Mouse (Mus musculus): ENCODE data around the gene Mkln1. TPM values are rescaled to one million over a fixed set of nuclear protein-coding genes. Genes with fewer than 3 reads are reported as not detected.

The Mkln1 gene
- polyA plus RNA-seq, 1 experiment = 40.1 TPM

DNA sequence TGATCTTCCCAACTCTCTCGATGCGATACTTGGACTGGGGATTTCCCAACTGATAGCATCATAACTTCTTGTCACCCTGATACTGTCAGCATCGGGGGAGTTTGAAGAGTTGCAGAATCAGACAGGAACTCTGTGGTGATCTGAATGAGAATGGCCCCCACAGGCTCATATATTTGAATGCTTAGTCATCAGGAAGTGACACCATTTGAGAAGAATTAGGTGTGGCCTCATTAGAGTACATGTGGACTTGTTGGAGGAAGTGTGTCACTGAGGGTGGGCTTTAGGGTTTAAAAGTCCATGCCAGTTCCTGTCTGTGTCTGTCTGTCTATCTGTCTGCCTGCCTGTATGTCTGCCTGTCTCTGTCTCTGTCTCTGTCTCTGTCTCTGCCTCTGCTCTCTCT is 133.3 kb downstream of the Mkln1 start:
- Histone ChIP-seq H3K27me3 (ENCODE audit: control insufficient read depth, insufficient read depth, low read length) (no peaks in the 10 kb centered on the region), H3K27ac (ENCODE audit: control insufficient read depth, insufficient read depth, low read length) (no peak overlapping the region), H3K4me1 (replicated peaks; ENCODE audit: control insufficient read depth, insufficient read depth, low read length) (no peaks in the 10 kb centered on the region), H3K36me3 (ENCODE audit: control insufficient read depth, insufficient read depth, low read length) (no peaks in the 10 kb centered on the region), H3K4me3 (ENCODE audit: control insufficient read depth, insufficient read depth, low read length) (no peak overlapping the region)
- 72% methylated on average over 3 of the region's 3 CpGs for WGBS
- DNase-seq = no peak
- TF ChIP-seq CTCF (IDR thresholded peaks at IDR 0.05; ENCODE audit: borderline replicate concordance, control insufficient read depth, extremely low read depth, insufficient read depth, low read length, poor library complexity) (no peak), POLR2A (IDR thresholded peaks at IDR 0.05; ENCODE audit: control insufficient read depth, extremely low read depth, insufficient read depth, low read length, poor library complexity) (no peak)

DNA sequence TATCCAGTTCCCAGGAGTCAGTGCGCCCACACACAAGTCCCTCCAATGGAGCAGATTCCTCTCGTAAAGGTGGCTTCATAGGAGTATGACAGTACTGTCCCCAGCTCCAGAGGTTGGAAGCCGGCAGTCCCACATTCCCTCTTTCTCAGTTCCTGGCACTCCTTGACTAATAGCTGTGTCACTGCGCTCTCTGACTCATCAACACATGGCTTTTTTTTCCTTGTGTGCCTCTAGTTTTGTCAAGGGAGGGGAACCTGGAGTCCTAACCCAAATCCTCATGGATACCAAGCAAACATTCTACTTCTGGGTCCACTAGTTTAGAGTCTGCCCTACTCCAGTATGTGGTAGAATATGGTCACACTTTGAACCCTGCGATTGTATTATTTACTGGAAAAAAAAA is 136.2 kb downstream of the Mkln1 start:
- no peak for TF ChIP-seq POLR2A (IDR thresholded peaks at IDR 0.05; ENCODE audit: control insufficient read depth, extremely low read depth, insufficient read depth, low read length, poor library complexity)
- no peak for TF ChIP-seq CTCF (IDR thresholded peaks at IDR 0.05; ENCODE audit: borderline replicate concordance, control insufficient read depth, extremely low read depth, insufficient read depth, low read length, poor library complexity)
- no peaks in the 10 kb centered on the region for H3K27me3 ChIP-seq (ENCODE audit: control insufficient read depth, insufficient read depth, low read length)
- no peak for DNase-seq
- no peaks in the 10 kb centered on the region for H3K36me3 ChIP-seq (ENCODE audit: control insufficient read depth, insufficient read depth, low read length)
- WGBS = 94% methylated on average over 5 of the region's 5 CpGs
- H3K27ac ChIP-seq (ENCODE audit: control insufficient read depth, insufficient read depth, low read length) = no peak overlapping the region
- no peak overlapping the region for H3K4me3 ChIP-seq (ENCODE audit: control insufficient read depth, insufficient read depth, low read length)
- no peaks in the 10 kb centered on the region for H3K4me1 ChIP-seq (replicated peaks; ENCODE audit: control insufficient read depth, insufficient read depth, low read length)

DNA sequence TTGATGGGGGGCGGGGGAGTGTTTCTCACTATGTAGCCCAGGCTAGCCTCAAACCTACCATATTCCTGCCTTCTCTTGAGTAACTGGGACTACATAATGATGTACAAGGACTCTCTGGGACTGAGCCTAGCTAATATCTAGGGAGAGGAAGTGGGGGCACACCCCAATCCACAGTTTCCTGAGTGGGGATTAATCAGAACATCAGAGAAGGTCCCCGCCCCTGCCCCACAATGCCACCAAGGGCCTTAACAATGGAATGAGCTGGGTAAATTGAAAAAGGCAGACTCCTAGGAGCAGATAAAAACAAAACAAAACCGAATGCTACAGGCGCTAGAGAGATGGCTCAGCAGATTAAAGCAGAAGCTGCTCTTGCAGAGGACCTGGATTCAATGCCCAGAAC is 138.7 kb downstream of the Mkln1 start:
- WGBS = 40% methylated on average over 4 of the region's 4 CpGs
- Histone ChIP-seq H3K4me1 (replicated peaks; ENCODE audit: control insufficient read depth, insufficient read depth, low read length) (no peaks in the 10 kb centered on the region), H3K27me3 (ENCODE audit: control insufficient read depth, insufficient read depth, low read length) (no peaks in the 10 kb centered on the region), H3K4me3 (ENCODE audit: control insufficient read depth, insufficient read depth, low read length) (no peak overlapping the region), H3K36me3 (ENCODE audit: control insufficient read depth, insufficient read depth, low read length) (no peaks in the 10 kb centered on the region), H3K27ac (ENCODE audit: control insufficient read depth, insufficient read depth, low read length) (no peak overlapping the region)
- TF ChIP-seq CTCF (IDR thresholded peaks at IDR 0.05; ENCODE audit: borderline replicate concordance, control insufficient read depth, extremely low read depth, insufficient read depth, low read length, poor library complexity) (no peak), POLR2A (IDR thresholded peaks at IDR 0.05; ENCODE audit: control insufficient read depth, extremely low read depth, insufficient read depth, low read length, poor library complexity) (no peak)
- no peak for DNase-seq

DNA sequence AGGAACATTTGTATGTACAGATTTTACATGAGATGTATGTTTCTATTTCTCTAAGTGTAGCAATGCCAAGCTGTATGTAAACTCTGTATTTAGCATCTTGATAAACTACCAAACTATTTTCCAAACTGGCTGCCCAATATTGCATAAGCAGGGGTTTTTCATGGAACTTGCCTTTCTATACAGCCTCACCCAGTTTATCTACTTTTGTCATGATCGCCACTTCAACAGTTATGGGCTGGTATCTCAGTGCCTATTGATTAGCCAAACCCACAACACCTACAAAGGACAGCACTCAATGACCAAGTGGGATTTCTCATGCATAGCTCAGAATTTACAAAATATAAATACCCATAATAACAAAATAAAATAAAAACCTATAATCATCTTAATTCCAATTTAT is 139.6 kb downstream of the Mkln1 start:
- Histone ChIP-seq H3K4me1 (replicated peaks; ENCODE audit: control insufficient read depth, insufficient read depth, low read length) (no peaks in the 10 kb centered on the region), H3K4me3 (ENCODE audit: control insufficient read depth, insufficient read depth, low read length) (no peak overlapping the region), H3K36me3 (ENCODE audit: control insufficient read depth, insufficient read depth, low read length) (no peaks in the 10 kb centered on the region), H3K27me3 (ENCODE audit: control insufficient read depth, insufficient read depth, low read length) (no peaks in the 10 kb centered on the region), H3K27ac (ENCODE audit: control insufficient read depth, insufficient read depth, low read length) (no peak overlapping the region)
- TF ChIP-seq POLR2A (IDR thresholded peaks at IDR 0.05; ENCODE audit: control insufficient read depth, extremely low read depth, insufficient read depth, low read length, poor library complexity) (no peak), CTCF (IDR thresholded peaks at IDR 0.05; ENCODE audit: borderline replicate concordance, control insufficient read depth, extremely low read depth, insufficient read depth, low read length, poor library complexity) (no peak)
- no peak for DNase-seq
- 100% methylated on average over 1 of the region's 1 CpGs for WGBS

DNA sequence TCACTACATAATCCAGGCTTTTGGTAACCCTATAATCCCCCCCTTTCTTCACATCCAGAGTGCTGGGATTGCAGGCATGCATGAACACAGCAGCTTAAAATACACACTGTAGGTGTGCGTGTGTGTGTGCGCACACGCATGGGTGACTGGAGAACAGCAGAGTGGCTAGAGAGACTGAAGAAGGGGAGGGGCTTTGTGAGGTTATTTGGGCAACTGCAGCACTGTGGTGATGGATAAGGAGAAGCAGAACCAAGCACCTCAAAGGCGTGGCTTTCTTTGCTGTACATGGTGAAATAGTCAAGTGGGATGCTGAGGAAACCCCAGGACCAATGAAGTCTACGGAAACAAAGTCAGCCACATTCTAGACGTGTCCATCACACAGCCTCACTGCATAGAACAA is 141.5 kb downstream of the Mkln1 start:
- H3K4me3 ChIP-seq (ENCODE audit: control insufficient read depth, insufficient read depth, low read length) = no peak overlapping the region
- no peak overlapping the region for H3K27ac ChIP-seq (ENCODE audit: control insufficient read depth, insufficient read depth, low read length)
- no peaks in the 10 kb centered on the region for H3K36me3 ChIP-seq (ENCODE audit: control insufficient read depth, insufficient read depth, low read length)
- no peaks in the 10 kb centered on the region for H3K27me3 ChIP-seq (ENCODE audit: control insufficient read depth, insufficient read depth, low read length)
- no peak for DNase-seq
- H3K4me1 ChIP-seq (replicated peaks; ENCODE audit: control insufficient read depth, insufficient read depth, low read length) = no peaks in the 10 kb centered on the region
- TF ChIP-seq POLR2A (IDR thresholded peaks at IDR 0.05; ENCODE audit: control insufficient read depth, extremely low read depth, insufficient read depth, low read length, poor library complexity) = no peak
- no peak for TF ChIP-seq CTCF (IDR thresholded peaks at IDR 0.05; ENCODE audit: borderline replicate concordance, control insufficient read depth, extremely low read depth, insufficient read depth, low read length, poor library complexity)
- 84% methylated on average over 6 of the region's 6 CpGs for WGBS

DNA sequence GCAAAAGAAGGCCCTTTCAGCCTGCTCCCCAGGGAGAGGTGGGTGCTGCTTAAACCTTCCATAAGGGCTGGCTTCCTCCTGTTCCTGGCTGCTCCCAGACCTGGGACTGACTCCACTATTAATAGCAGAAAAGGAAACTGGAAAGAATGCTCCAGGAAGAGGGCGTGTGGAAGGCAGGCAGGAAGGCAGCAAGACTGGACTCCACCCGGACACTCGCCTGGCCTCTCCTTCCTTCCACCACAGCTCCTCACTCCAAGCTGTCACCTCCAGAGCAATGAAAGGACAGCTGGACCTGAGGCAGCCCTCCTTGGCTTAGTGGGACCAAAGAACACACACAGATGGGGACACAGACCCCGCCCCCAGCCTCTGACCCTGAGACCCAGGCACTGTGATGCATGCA is 145.8 kb downstream of the Mkln1 start:
- H3K27me3 ChIP-seq (ENCODE audit: control insufficient read depth, insufficient read depth, low read length) = no peaks in the 10 kb centered on the region
- H3K27ac ChIP-seq (ENCODE audit: control insufficient read depth, insufficient read depth, low read length) = no peak overlapping the region
- no peak for TF ChIP-seq CTCF (IDR thresholded peaks at IDR 0.05; ENCODE audit: borderline replicate concordance, control insufficient read depth, extremely low read depth, insufficient read depth, low read length, poor library complexity)
- no peak for TF ChIP-seq POLR2A (IDR thresholded peaks at IDR 0.05; ENCODE audit: control insufficient read depth, extremely low read depth, insufficient read depth, low read length, poor library complexity)
- no peak overlapping the region for H3K4me3 ChIP-seq (ENCODE audit: control insufficient read depth, insufficient read depth, low read length)
- H3K36me3 ChIP-seq (ENCODE audit: control insufficient read depth, insufficient read depth, low read length) = no peaks in the 10 kb centered on the region
- no peaks in the 10 kb centered on the region for H3K4me1 ChIP-seq (replicated peaks; ENCODE audit: control insufficient read depth, insufficient read depth, low read length)
- 88% methylated on average over 4 of the region's 4 CpGs for WGBS
- no peak for DNase-seq

DNA sequence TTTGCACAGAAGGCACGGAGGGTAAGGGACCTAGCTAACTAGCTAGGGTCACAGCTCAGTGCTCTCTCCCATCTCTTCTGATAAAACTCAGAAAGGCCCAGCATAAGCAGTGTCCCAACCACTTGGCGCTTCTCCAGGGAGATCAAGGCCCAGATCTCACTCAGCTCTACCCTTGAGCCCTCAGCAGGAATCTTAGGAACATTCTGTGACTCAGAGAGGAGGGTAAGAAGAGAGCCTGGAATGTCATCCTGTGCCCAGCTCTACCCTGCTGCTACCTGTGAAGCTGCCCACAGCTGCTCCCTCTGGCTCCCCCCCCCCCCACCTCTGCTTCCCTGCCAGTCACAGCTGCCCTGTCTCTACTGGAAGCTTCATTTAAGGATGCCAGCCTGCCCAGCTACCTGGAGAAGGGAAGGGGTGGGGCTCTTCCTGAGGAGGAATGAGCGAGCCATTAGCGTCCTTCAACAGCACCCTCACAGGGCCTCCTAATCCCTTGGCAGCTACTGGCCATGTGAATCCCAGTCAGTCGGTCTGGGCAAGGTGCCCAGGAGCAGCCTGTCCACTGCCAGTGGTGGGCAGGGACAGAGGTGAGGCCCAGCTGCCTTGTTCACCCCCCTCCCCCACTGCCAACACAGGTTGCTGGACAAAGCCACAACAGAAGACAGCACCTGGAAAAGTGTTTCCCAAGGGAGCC is 151.0 kb downstream of the Mkln1 start:
- TF ChIP-seq CTCF (IDR thresholded peaks at IDR 0.05; ENCODE audit: borderline replicate concordance, control insufficient read depth, extremely low read depth, insufficient read depth, low read length, poor library complexity) = no peak
- no peak for TF ChIP-seq POLR2A (IDR thresholded peaks at IDR 0.05; ENCODE audit: control insufficient read depth, extremely low read depth, insufficient read depth, low read length, poor library complexity)
- H3K4me1 ChIP-seq (replicated peaks; ENCODE audit: control insufficient read depth, insufficient read depth, low read length) = no peaks in the 10 kb centered on the region; the same call in 1 of the 2 replicates
- no peaks in the 10 kb centered on the region for H3K27me3 ChIP-seq (ENCODE audit: control insufficient read depth, insufficient read depth, low read length)
- no peak overlapping the region for H3K4me3 ChIP-seq (ENCODE audit: control insufficient read depth, insufficient read depth, low read length)
- DNase-seq = no peak
- H3K36me3 ChIP-seq (ENCODE audit: control insufficient read depth, insufficient read depth, low read length) = no peaks in the 10 kb centered on the region
- no peak overlapping the region for H3K27ac ChIP-seq (ENCODE audit: control insufficient read depth, insufficient read depth, low read length)
- 82% methylated on average over 5 of the region's 5 CpGs for WGBS

All from thymus, adult 2 months (tissue).